Mouse (Mus musculus): ENCODE results near the gene Scn5a.

DNA sequence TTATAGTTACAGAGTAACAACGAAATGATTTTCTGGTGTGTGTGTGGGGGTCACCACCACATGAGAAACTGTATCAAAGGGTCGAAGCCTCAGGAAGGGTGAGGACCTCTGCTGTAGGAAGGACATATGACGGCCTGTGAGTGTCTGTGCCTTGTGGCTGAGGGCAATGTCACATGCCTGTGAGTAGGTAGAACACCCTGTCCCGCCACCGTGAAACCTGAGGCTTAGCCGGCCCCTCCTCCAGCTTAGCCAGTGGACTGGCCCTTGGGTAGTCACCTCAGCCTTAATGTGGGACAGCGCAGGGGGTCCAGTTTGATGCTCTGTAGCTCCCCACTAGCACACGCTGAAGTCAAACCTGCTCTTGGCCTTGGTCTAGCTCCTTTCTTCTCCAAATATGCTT, 65.0 kb downstream of the Scn5a start:
- TF ChIP-seq CTCF (IDR thresholded peaks at IDR 0.05; ENCODE audit: low read depth) (no peak), EP300 (IDR thresholded peaks at IDR 0.05; ENCODE audit: low read depth) (no peak)
